Mouse (Mus musculus) gastrocnemius, postnatal 36 days (tissue): Measurements from ENCODE around the gene E130114P18Rik. TPM values are rescaled to one million over a fixed set of nuclear protein-coding genes. Genes with fewer than 3 reads are reported as not detected.

Source experiments
- DNase-seq, 2 experiments: peaks; one replicate each; pipeline ENCODE4 v3.0.0; 2022
- intact Hi-C: fragments of 180-260 bp; cut with DNase I; formaldehyde crosslinking; loops from one replicate; pipeline ENCODE4 v1.15.1; 2025
- total RNA-seq, 2 experiments: library from RNA; stranded (reverse); gene quantifications; 2 replicates each; pipeline ENCODE4 v1.2.3; 2021

The E130114P18Rik gene
- total RNA-seq, 2 experiments from 2014 or later: 0.26 TPM; not detected in 1

- DNase-seq: no peak
- intact Hi-C loops: no loop called here
Measured at GRCm38 (mm10) chr4:97805896-97806808, 28.3 kb upstream of the E130114P18Rik start.

GRCm38 (mm10) chr4:97805255-97805654 is 27.4 kb upstream of the E130114P18Rik start:
- DNase-seq: no peak
- intact Hi-C loops: no loop called here

GRCm38 (mm10) chr4:97804638-97805037 is 26.8 kb upstream of the E130114P18Rik start:
- no peak for DNase-seq
- intact Hi-C loops: no loop called here

DNA sequence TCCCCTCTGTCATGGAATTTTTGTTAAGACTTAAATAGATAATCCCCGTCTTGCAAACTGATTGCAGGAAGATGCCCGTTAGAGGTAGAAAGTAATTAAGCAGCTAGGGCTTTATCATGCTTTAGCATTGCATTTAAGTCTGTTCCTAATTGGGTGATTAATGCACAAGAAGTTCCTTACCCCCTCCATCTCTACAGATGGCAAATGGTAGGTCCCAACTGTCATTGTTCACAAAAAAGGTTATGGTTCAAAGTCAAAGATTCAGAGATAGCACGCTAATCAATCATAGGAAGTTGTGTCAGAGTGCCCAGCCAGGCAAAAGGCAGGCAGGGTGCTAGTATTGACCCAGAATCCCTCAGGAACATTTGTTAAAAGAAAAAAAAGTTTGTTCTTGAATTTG is 25.9 kb upstream of the E130114P18Rik start:
- no peak for DNase-seq
- intact Hi-C loops: no loop called here

DNA sequence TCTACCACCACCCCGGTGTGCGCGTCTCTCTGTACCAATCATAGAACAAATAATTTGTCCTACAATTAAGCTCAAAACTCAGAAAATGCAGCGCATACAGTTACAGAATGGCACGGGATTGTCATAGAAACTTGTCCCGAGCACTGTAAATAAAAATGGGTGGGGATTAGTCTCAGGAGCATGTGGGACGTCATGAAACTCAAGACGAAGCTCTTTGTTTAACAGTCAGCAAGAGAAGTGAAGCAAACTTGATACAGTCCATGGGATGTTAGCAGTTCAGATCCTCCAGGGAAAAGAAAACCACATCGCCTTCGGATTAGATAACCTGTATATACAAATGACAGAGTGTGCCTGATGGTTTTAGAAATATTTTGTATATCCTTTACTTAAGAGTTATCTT is 18.6 kb upstream of the E130114P18Rik start:
- DNase-seq: no peak
- intact Hi-C loops: no loop called here

- no peak for DNase-seq
- intact Hi-C loops: no loop called here
Measured at GRCm38 (mm10) chr4:97795957-97796356, 18.1 kb upstream of the E130114P18Rik start.

- intact Hi-C loops: no loop called here
- DNase-seq: no peak
Measured at GRCm38 (mm10) chr4:97794865-97795264, 17.0 kb upstream of the E130114P18Rik start.

GRCm38 (mm10) chr4:97793931-97794330 is 16.1 kb upstream of the E130114P18Rik start:
- DNase-seq: no peak
- intact Hi-C loops: no loop called here

DNA sequence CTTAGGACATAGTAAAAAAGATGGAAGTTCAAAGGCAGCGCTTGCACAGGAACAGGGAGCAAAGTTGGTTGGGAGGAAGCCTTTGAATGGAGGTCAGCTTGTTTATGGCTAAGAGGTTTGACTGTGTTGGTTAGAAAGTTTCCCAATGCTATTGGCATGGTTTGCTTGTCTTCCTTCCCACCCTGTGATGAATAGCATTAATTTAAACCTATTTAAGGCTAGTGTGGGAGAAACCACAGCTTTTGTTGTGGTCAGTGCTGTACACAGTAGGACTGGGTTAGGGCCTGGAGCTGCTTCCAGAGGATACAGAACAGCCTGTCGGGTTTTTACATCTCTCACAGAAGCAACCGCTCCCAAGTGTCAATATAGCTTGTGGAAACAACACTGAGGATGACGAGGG is 10.7 kb upstream of the E130114P18Rik start:
- intact Hi-C loops: no loop called here
- DNase-seq: no peak

DNA sequence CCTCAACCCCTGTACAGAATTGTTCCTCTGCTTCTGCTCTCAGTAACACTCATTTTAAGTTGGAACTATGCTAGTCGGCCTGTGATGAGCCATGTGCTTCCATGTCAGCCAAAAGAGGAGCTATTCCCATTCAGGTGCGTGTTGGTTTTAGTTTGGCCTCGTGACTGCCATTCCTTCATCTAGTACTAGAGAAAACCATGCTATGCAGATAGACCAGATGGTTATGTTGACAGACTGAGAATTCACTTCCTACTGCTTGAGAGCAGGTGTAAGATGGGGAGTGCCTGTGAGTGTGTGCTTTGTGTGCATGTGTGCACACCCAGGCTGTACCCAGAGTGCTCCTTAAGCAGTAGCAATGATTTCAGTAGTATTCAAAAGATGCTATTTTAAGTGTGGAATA is 9.6 kb upstream of the E130114P18Rik start:
- intact Hi-C loops: no loop called here
- no peak for DNase-seq

- no peak for DNase-seq
- intact Hi-C loops: no loop called here
Measured at GRCm38 (mm10) chr4:97786571-97786970, 8.7 kb upstream of the E130114P18Rik start.

DNA sequence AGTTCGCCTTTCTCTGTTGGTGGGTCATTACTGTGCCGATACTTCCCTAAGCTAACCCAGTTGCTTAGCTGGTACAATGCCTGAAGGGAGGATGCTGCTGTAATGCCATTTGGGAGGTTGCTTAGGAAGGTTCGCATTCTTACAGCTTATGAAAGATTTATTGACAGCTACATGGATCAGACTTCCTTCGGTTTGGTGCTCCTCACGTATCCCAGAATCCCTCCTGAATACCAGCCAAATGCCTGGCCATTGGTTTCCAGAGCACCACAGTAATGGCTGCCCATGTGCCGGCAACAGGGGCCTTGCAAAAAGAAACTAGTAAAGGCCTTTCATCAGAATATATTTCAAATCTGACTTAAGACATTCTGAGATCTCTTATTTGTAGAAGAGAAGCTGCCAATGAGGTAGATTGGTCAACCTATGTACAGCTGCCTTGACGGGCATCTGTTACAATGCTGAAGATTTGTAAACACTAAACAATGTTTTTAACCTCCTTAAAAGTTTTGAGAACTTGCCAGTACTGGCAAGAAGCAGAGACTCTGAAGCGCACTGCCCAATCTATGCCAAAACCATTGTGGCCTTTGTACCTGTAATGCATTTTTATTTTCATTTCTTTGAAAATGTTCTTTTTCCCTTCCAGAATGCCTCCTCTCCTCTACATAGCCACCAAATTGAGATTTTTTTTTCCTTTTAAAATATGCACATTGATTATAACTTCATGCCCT is 7.8 kb upstream of the E130114P18Rik start:
- intact Hi-C loops: no loop called here
- DNase-seq: no peak

DNA sequence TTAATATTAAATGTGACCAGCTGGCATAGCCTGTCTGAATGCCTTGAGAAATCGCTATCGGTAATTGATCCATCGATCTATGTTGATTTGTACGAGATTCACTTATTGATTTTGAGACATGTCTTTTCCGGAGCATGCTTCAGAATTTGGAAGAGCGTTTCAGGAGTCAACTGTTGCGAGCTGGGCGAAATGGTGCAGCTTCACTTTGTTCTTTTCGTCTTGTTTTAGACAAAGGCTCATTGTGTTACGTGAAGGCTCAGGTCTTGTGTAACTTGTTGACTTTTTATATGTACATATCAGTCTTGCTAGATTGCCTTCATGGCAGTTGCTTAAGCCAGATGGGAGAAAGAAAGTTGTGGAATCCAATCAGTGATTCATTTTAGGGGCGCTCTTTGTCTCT is 6.4 kb upstream of the E130114P18Rik start:
- intact Hi-C loops: no loop called here
- DNase-seq: no peak

DNA sequence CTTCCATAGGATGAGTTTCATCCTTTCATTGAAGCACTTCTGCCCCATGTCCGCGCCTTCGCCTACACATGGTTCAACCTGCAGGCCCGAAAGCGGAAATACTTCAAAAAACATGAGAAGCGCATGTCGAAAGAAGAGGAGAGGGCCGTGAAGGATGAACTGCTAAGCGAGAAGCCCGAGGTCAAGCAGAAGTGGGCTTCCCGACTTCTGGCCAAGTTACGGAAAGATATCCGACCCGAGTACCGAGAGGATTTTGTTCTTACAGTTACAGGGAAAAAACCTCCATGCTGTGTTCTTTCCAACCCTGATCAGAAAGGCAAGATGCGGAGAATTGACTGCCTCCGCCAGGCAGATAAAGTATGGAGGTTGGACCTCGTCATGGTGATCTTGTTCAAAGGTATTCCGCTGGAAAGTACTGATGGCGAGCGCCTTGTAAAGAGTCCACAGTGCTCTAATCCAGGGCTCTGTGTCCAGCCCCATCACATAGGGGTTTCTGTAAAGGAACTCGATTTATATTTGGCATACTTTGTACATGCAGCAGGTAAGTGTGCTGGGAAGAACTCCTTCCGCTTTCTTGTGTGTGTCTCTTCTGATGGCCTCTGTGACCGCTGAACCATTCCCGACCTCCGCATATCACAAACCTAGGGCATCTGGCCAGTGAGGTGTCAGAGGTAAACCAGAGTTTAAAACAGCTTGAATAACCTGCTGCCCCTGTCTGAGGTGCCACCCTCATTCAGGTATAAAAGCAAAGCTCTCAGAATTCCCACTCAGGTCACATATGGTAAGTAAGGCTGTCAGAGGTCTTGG is 5.4 kb upstream of the E130114P18Rik start:
- intact Hi-C loops: no loop called here
- DNase-seq: no peak

DNA sequence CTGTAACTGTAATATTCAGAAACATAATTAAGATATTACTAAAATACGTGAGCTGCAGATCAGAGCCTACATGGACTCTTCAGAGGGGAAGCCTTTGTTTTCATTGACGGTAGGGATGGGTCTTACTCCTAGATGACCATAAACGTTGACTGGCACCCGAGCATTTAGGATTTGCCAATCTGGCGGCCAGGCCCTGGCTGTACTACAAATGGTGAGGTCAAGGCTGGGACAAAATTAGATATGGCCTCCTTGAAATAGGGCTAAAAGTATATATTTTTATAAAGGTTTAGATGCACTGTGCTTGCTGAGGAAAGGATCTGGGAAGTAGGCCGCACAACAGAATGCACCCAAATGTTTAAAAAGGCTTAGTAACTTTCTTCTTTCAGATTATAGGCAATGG is 4.6 kb upstream of the E130114P18Rik start:
- intact Hi-C loops: no loop called here

GRCm38 (mm10) chr4:97782069-97782468 is 4.2 kb upstream of the E130114P18Rik start:
- no peak for DNase-seq
- intact Hi-C loops: no loop called here

More for the DNA sequence above, 4.6 kb upstream of the E130114P18Rik start:
- DNase-seq: no peak

DNA sequence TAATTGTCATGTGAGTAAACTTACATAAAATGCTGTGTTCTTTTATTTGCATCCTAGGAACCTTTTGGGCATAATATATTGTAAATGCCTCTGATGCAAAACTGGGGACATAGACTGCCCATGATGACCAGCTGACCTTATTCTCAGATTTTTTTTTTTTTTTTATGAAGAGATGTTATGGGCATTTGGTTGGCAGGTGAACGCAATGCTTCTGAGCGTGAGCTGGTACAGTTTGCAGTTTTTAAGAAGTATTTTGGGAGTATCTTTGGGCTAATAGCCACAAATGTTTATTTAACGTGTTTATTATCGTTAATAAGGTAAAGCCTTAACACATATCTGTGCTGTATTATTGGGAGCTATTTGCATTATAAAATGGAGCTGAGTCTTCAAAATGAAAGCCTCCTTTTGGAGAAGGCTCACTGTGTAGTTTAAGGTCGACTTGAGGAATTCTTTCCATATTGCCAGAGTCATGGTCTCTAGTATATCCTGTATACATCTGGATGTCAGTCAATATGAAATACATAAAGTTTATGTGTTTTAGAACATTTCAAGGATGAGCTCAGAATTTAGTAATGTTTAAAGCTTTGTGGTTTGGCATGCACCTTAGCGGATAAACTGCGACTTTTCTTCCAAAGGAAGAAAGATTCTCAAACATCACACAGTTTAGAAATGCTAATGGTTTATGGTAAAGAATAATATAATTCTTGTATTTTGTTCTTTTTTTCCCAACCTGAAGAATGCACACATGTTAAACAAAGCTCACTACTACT is 3.0 kb upstream of the E130114P18Rik start:
- intact Hi-C loops: no loop called here
- DNase-seq: no peak

DNA sequence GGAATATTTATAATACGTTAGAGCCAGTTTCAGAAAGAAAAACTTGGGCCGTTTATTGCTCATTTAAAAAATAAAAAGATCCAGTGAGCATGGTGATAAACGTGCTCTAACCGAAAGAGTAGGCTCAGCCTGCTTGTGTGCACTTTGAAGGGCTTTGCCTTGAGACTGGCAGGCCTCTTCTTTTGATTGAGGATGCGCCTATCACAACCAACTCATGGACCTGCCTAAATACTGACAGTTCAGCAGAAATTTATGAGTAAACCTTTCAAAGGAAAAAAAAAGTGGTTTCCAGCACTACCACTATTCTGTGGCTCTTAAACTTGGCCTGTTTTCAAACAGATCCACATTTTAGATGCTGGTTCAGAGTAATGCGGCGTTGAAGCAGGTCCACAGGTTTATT is 2.1 kb upstream of the E130114P18Rik start:
- intact Hi-C loops: no loop called here

GRCm38 (mm10) chr4:97779003-97779930 is 1.4 kb upstream of the E130114P18Rik start:
- intact Hi-C loops: loop anchor here (2.0 to 10.0 kb wide), 3 partner anchors 28 to 223 kb away; no protein-coding TSS in a partner anchor
- DNase-seq: no peak

More for the DNA sequence above, 2.1 kb upstream of the E130114P18Rik start:
- no peak for DNase-seq
